Mouse (Mus musculus): ENCODE measurements around the gene Fam192a. TPM values are rescaled to one million over a fixed set of nuclear protein-coding genes. Genes with fewer than 3 reads are reported as not detected.

The Fam192a gene
- polyA plus RNA-seq, 1 experiment from 2014 or later: 52.9 TPM

DNA sequence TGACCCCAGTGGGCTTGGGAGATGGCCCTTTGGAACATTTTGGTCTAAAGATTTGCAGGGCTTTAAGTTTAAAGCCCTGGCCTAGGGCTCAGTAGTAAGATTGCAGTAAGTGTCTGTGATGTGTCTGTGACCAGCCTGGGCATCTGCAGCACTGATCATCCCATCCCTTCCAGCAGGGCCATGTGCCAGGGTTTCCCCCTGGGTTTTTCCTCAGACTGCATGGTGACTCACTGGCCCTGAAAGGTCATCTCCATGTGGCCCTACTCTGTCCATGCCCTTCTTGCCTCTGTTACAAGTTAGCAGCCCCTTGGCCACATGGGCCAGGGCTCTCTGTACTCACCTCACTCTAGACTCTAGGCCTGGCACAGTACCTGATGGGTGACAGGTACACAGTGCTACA is 37.4 kb downstream of the Fam192a start:
- H3K36me3 ChIP-seq (ENCODE audit: control insufficient read depth, insufficient read depth, low read length): no peaks in the 10 kb centered on the region
- no peak overlapping the region for H3K27ac ChIP-seq (ENCODE audit: low read length)
- H3K4me3 ChIP-seq (ENCODE audit: low read length): no peak overlapping the region
- H3K4me2 ChIP-seq (ENCODE audit: low read depth, low read length): no peak overlapping the region
- no peak for ATAC-seq (ENCODE audit: low read depth)
- no peaks in the 10 kb centered on the region for H3K4me1 ChIP-seq (replicated peaks; ENCODE audit: control insufficient read depth, insufficient read depth, low read length)
- no peaks in the 10 kb centered on the region for H3K27me3 ChIP-seq (ENCODE audit: control insufficient read depth, insufficient read depth, low read depth, low read length)
- H3K9me3 ChIP-seq (ENCODE audit: control insufficient read depth, low read length): no peaks in the 10 kb centered on the region
- no peak overlapping the region for H3K9ac ChIP-seq (ENCODE audit: low read length)

DNA sequence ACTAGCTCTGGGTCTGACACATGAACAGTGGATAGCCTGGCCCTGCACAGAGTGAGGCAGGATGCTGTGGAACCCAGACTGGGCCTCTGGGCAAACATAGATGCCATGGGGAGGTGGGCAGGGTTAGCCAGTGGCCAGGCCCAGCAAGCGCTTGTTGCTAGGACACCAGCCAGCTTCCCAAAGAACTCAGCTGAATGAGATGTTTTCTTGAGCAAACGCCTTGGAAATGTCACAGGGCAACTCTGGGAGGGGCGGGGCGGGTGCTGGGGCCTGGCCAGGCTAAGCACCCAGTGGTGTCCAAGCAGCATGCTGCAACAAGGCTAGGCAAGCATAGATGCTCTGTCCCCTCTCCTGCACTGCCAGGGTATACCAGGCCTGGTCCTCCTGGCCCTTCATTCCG is 40.5 kb downstream of the Fam192a start:
- Histone ChIP-seq H3K27me3 (ENCODE audit: control insufficient read depth, insufficient read depth, low read depth, low read length) (no peaks in the 10 kb centered on the region), H3K27ac (ENCODE audit: low read length) (no peak overlapping the region), H3K9me3 (ENCODE audit: control insufficient read depth, low read length) (no peaks in the 10 kb centered on the region), H3K36me3 (ENCODE audit: control insufficient read depth, insufficient read depth, low read length) (no peaks in the 10 kb centered on the region), H3K9ac (ENCODE audit: low read length) (no peak overlapping the region), H3K4me1 (replicated peaks; ENCODE audit: control insufficient read depth, insufficient read depth, low read length) (no peaks in the 10 kb centered on the region), H3K4me3 (ENCODE audit: low read length) (no peak overlapping the region), H3K4me2 (ENCODE audit: low read depth, low read length) (no peak overlapping the region)
- ATAC-seq (ENCODE audit: low read depth): no peak; the same call in 1 of the 2 replicates
- 48% methylated on average over 5 of the region's 5 CpGs for WGBS

DNA sequence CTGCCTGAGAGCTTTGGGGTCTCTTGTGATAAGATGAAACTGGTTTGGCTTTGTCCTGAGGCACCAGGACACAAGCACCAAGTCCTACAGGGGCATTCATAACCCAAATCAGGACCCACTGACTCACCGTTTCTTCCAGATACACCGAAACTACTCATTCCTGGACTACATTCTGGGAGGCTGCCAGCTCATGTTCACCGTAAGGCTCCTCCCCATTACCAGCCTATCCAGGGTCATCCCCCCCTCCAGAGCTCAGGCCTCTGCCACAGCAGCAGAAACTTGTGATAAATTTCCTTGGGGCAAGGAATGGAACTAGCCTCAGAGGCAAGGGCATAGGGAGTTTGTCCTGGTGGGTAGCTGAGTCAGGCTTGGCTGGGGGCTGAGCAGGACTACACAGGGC is 44.5 kb downstream of the Fam192a start:
- Histone ChIP-seq H3K4me3 (ENCODE audit: low read length) (no peak overlapping the region), H3K9ac (ENCODE audit: low read length) (no peak overlapping the region), H3K4me2 (ENCODE audit: low read depth, low read length) (no peak overlapping the region), H3K9me3 (ENCODE audit: control insufficient read depth, low read length) (no peaks in the 10 kb centered on the region), H3K4me1 (replicated peaks; ENCODE audit: control insufficient read depth, insufficient read depth, low read length) (no peaks in the 10 kb centered on the region), H3K27me3 (ENCODE audit: control insufficient read depth, insufficient read depth, low read depth, low read length) (no peaks in the 10 kb centered on the region), H3K36me3 (ENCODE audit: control insufficient read depth, insufficient read depth, low read length) (no peaks in the 10 kb centered on the region), H3K27ac (ENCODE audit: low read length) (no peak overlapping the region)
- WGBS: 53% methylated on average over 3 of the region's 3 CpGs
- no peak for ATAC-seq (ENCODE audit: low read depth)

DNA sequence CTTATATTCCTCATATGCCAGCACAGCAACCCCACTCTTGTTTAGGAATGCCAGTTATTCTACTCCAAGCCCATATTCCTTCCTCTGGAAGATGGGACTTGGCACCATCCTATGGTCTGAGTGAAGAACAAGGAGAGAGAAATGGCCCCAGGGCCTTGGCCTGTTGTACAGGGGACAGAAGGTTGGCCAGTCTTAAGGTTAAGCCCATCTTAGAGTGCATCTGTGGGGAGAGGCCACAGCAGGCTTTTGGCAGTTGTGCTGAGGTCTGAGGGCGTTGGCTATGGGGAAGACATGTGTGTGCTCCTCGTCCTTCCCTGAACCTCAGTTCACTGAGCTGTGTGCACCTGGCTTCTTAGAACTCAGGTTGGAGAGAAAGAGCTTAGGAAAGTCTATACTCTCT is 49.1 kb downstream of the Fam192a start:
- Histone ChIP-seq H3K4me1 (replicated peaks; ENCODE audit: control insufficient read depth, insufficient read depth, low read length) (no peaks in the 10 kb centered on the region), H3K4me2 (ENCODE audit: low read depth, low read length) (no peak overlapping the region), H3K27ac (ENCODE audit: low read length) (no peak overlapping the region), H3K4me3 (ENCODE audit: low read length) (no peak overlapping the region), H3K27me3 (ENCODE audit: control insufficient read depth, insufficient read depth, low read depth, low read length) (no peaks in the 10 kb centered on the region), H3K9me3 (ENCODE audit: control insufficient read depth, low read length) (no peaks in the 10 kb centered on the region), H3K36me3 (ENCODE audit: control insufficient read depth, insufficient read depth, low read length) (no peaks in the 10 kb centered on the region), H3K9ac (ENCODE audit: low read length) (no peak overlapping the region)
- ATAC-seq (ENCODE audit: low read depth): no peak
- WGBS: 83% methylated on average over 2 of the region's 2 CpGs

DNA sequence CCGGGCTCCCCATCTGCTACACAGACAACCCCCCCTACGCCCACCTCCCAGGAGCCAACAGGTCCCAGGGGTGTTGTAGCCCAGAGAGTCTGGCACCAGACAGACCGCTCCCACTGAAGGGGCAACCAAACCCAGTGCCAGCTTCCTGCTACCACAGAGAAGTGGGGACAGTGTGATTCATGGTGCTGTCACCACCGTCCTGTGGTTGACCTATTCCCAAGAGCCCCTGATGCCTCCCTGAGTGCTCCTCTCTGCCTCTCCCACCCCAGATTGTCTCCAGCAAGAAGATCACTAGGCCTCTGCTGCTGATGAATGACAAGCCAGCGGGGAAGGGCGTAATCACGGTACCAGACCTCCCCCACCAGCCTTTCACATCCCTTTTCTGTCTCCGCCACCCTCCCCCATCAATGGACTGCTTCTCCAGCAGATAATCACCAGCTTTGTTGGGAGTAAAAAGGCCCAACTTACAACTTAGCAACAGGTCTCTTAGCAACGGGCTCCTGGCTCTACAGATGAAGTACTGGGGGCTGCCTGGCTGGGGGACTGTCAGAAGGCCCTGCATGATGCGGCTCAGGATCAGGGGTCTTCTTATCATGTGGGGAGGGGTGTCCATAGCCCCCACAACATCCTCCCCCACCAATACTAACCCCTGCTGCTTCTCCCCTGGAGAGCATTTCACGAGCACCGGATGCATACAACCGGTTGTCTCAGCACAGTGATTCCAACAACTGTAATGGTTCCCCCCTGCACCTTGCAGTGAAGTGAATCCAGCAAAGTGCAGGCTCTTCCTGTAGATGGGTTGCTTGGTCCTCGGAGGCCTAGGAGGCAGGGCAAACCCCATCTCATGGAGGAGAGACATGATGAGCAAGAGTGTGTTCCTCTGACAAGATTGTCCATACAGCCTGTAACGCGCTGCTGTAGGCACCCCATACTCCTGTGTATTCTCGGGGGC is 50.0 kb downstream of the Fam192a start:
- WGBS: 58% methylated on average over 17 of the region's 17 CpGs
- ATAC-seq (ENCODE audit: low read depth): no peak
- no peaks in the 10 kb centered on the region for H3K27me3 ChIP-seq (ENCODE audit: control insufficient read depth, insufficient read depth, low read depth, low read length)

DNA sequence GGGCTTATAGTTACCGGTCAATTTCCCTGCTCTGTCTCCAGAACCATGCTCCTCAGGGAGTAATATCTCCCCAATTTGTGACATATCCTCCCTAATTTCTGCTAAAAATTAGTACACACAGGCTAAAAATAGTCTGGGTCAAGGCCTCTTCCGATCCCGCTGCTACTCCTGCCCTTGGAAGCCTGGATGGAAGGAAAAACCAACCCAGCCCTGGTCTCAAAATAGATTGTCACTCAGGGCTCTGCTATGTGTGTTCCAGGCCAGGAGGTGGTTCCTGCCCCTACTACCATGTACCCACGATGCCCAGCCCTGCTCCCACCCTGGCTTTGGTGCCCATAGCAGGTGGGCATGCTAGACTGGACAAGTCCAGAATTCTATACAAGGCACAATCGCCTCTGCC is 51.8 kb downstream of the Fam192a start:
- no peak overlapping the region for H3K4me2 ChIP-seq (ENCODE audit: low read depth, low read length)
- no peak overlapping the region for H3K4me3 ChIP-seq (ENCODE audit: low read length)
- 76% methylated on average over 5 of the region's 5 CpGs for WGBS
- H3K36me3 ChIP-seq (ENCODE audit: control insufficient read depth, insufficient read depth, low read length): no peaks in the 10 kb centered on the region
- H3K27me3 ChIP-seq (ENCODE audit: control insufficient read depth, insufficient read depth, low read depth, low read length): no peaks in the 10 kb centered on the region
- H3K9ac ChIP-seq (ENCODE audit: low read length): no peak overlapping the region
- H3K27ac ChIP-seq (ENCODE audit: low read length): no peak overlapping the region
- H3K4me1 ChIP-seq (replicated peaks; ENCODE audit: control insufficient read depth, insufficient read depth, low read length): no peaks in the 10 kb centered on the region
- no peak for ATAC-seq (ENCODE audit: low read depth)
- no peaks in the 10 kb centered on the region for H3K9me3 ChIP-seq (ENCODE audit: control insufficient read depth, low read length)

More for the DNA sequence above, 50.0 kb downstream of the Fam192a start:
- Histone ChIP-seq H3K27ac (ENCODE audit: low read length) (no peak overlapping the region), H3K4me1 (replicated peaks; ENCODE audit: control insufficient read depth, insufficient read depth, low read length) (no peaks in the 10 kb centered on the region), H3K9ac (ENCODE audit: low read length) (no peak overlapping the region), H3K9me3 (ENCODE audit: control insufficient read depth, low read length) (no peaks in the 10 kb centered on the region), H3K4me3 (ENCODE audit: low read length) (no peak overlapping the region), H3K36me3 (ENCODE audit: control insufficient read depth, insufficient read depth, low read length) (no peaks in the 10 kb centered on the region), H3K4me2 (ENCODE audit: low read depth, low read length) (no peak overlapping the region)

DNA sequence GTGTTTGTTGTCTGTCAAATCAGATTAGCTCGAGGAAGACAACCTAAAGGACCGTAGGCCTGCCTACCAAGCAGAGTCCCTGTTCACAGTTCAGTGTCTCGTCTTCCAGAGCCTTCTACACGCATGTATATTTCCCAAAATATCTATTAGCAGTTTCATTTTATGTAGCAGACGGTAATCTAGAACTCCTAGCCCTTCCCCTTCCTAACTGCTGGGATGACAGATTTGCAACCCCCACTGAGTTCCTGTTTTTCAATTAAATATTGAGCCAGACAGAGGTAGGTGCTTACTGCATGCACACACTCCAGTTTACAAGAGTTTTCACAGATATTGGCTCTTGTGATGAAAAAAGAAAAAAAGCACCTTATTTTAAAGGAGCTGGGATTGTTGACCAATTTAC is 52.3 kb downstream of the Fam192a start:
- Histone ChIP-seq H3K4me1 (replicated peaks; ENCODE audit: control insufficient read depth, insufficient read depth, low read length) (no peaks in the 10 kb centered on the region), H3K27ac (ENCODE audit: low read length) (no peak overlapping the region), H3K4me2 (ENCODE audit: low read depth, low read length) (no peak overlapping the region), H3K36me3 (ENCODE audit: control insufficient read depth, insufficient read depth, low read length) (no peaks in the 10 kb centered on the region), H3K27me3 (ENCODE audit: control insufficient read depth, insufficient read depth, low read depth, low read length) (no peaks in the 10 kb centered on the region), H3K4me3 (ENCODE audit: low read length) (no peak overlapping the region), H3K9me3 (ENCODE audit: control insufficient read depth, low read length) (no peaks in the 10 kb centered on the region), H3K9ac (ENCODE audit: low read length) (no peak overlapping the region)
- no peak for ATAC-seq (ENCODE audit: low read depth)
- WGBS: 62% methylated on average over 5 of the region's 5 CpGs

DNA sequence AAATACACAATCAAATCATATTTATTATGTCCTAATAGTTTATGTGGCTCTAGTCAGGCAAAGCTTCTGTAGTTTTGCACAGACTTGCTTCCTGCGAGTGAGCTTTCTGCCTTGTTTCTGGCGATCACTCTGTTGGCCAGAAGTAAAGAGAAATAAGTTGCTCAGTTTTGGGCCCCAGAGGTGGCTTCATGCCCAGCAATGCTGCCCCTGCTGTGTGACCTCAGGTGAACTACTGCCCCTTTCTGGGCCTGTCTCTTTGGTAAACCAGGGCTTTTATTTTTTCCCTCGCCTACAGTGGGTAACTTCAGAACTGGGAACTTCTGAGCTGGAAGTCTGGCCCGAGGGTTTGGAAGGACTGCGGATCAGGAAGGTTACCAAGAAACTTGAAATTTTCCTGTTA is 52.8 kb downstream of the Fam192a start:
- Histone ChIP-seq H3K4me1 (replicated peaks; ENCODE audit: control insufficient read depth, insufficient read depth, low read length) (no peaks in the 10 kb centered on the region), H3K9ac (ENCODE audit: low read length) (no peak overlapping the region), H3K4me2 (ENCODE audit: low read depth, low read length) (no peak overlapping the region), H3K27me3 (ENCODE audit: control insufficient read depth, insufficient read depth, low read depth, low read length) (no peaks in the 10 kb centered on the region), H3K4me3 (ENCODE audit: low read length) (no peak overlapping the region), H3K36me3 (ENCODE audit: control insufficient read depth, insufficient read depth, low read length) (no peaks in the 10 kb centered on the region), H3K9me3 (ENCODE audit: control insufficient read depth, low read length) (no peaks in the 10 kb centered on the region), H3K27ac (ENCODE audit: low read length) (no peak overlapping the region)
- ATAC-seq (ENCODE audit: low read depth): no peak
- WGBS: 78% methylated on average over 5 of the region's 5 CpGs

DNA sequence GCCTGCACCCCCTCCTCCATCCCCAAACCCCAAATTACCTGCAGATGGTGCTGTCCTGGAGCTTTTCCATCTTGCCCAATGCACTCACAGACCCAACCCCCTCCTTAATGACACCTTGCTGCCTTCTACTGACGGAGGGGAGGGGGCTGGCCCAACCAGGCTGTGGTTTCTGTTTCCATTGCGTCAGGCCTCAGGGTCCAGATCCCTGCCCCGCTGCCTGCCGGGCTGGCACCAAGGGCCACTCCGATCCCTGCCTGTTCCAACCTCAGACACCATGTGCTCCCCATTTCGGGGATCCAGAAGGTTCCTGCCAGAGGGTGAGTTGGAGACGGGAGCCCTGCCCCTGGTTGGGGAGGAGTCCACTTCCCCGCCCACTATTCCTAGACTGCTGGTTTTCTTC is 57.8 kb downstream of the Fam192a start:
- no peak for ATAC-seq (ENCODE audit: low read depth)
- Histone ChIP-seq H3K36me3 (ENCODE audit: control insufficient read depth, insufficient read depth, low read length) (no peaks in the 10 kb centered on the region), H3K9me3 (ENCODE audit: control insufficient read depth, low read length) (no peaks in the 10 kb centered on the region), H3K27ac (ENCODE audit: low read length) (no peak overlapping the region), H3K9ac (ENCODE audit: low read length) (no peak overlapping the region), H3K4me3 (ENCODE audit: low read length) (no peak overlapping the region), H3K4me2 (ENCODE audit: low read depth, low read length) (no peak overlapping the region), H3K4me1 (replicated peaks; ENCODE audit: control insufficient read depth, insufficient read depth, low read length) (no peaks in the 10 kb centered on the region), H3K27me3 (ENCODE audit: control insufficient read depth, insufficient read depth, low read depth, low read length) (no peaks in the 10 kb centered on the region)
- 67% methylated on average over 8 of the region's 8 CpGs for WGBS

All from lung, embryonic 16.5 days (tissue).